Mouse (Mus musculus) kidney, postnatal 4 days (tissue): ENCODE results near the gene Mcm3.
A peak's percentile ranks its signal among the peaks of the same experiment; 100 is the strongest.
"Not testable (repeated sequence)": the region's sequence is repeated elsewhere in the genome, so short reads cannot be mapped to it uniquely, and the experiment has no call there.

Experiments
- DNase-seq, 2 experiments: peaks; one replicate each; pipeline ENCODE4 v3.0.0; 2021; ENCODE audit warnings: mixed read lengths in 2 of 2

Mcm3 gene

GRCm38 (mm10) chr1:20801682-20802390 is 18.3 kb downstream of the Mcm3 start:
- DNase-seq: peak; percentile 36 to 46

- DNase-seq: no peak
Measured at GRCm38 (mm10) chr1:20801275-20801674, 18.8 kb downstream of the Mcm3 start.

GRCm38 (mm10) chr1:20795178-20795577 is 24.9 kb downstream of the Mcm3 start:
- no peak for DNase-seq

- DNase-seq: no peak
Measured at GRCm38 (mm10) chr1:20794760-20795159, 25.4 kb downstream of the Mcm3 start.

- DNase-seq: no peak
Measured at GRCm38 (mm10) chr1:20791414-20791813, 28.7 kb downstream of the Mcm3 start.

- DNase-seq: not testable (repeated sequence)
Measured at GRCm38 (mm10) chr1:20790517-20790916, 29.6 kb downstream of the Mcm3 start, which contains the start of gene Il17f. Gene Il17f (minus strand): TSS chr1:20790617.

- DNase-seq: no peak
Measured at GRCm38 (mm10) chr1:20788419-20788818, 31.7 kb downstream of the Mcm3 start.

GRCm38 (mm10) chr1:20787046-20787445 is 33.1 kb downstream of the Mcm3 start:
- no peak for DNase-seq

GRCm38 (mm10) chr1:20778366-20778765 is 41.7 kb downstream of the Mcm3 start:
- no peak for DNase-seq

- DNase-seq: not testable (repeated sequence)
Measured at GRCm38 (mm10) chr1:20774026-20774730, 45.9 kb downstream of the Mcm3 start.

GRCm38 (mm10) chr1:20766526-20766925 is 53.6 kb downstream of the Mcm3 start:
- DNase-seq: no peak

GRCm38 (mm10) chr1:20761411-20761810 is 58.7 kb downstream of the Mcm3 start:
- no peak for DNase-seq

- no peak for DNase-seq
Measured at GRCm38 (mm10) chr1:20760331-20760730, 59.8 kb downstream of the Mcm3 start.

- no peak for DNase-seq
Measured at GRCm38 (mm10) chr1:20759799-20760198, 60.3 kb downstream of the Mcm3 start.

GRCm38 (mm10) chr1:20757586-20757985 is 62.5 kb downstream of the Mcm3 start:
- DNase-seq: no peak

- no peak for DNase-seq
Measured at GRCm38 (mm10) chr1:20754439-20754838, 65.7 kb downstream of the Mcm3 start.
